Mouse (Mus musculus): Measurements from ENCODE around the gene Pgrmc1.

GRCm38 (mm10) chrX:36590266-36590665 is 7.7 kb upstream of the Pgrmc1 start:
- TF ChIP-seq CTCF (IDR thresholded peaks at IDR 0.05; ENCODE audit: low read depth, low read length): no peak
- no peak for TF ChIP-seq POLR2A (IDR thresholded peaks at IDR 0.05; ENCODE audit: extremely low read depth, insufficient read depth, low read length)
